Mouse (Mus musculus): ENCODE results near the gene Pafah2. TPM values are rescaled to one million over a fixed set of nuclear protein-coding genes. Genes with fewer than 3 reads are reported as not detected.

Gene Pafah2
- total and polyA plus RNA-seq, 2 experiments from 2014 or later, result 7.6 to 18.0 TPM

- no peak for TF ChIP-seq CTCF (IDR thresholded peaks at IDR 0.05; ENCODE audit: low read depth)
- H3K36me3 ChIP-seq (ENCODE audit: insufficient read depth), result no peaks in the 10 kb centered on the region
- no peak overlapping the region for H3K4me3 ChIP-seq (ENCODE audit: low read depth, low read length)
- no peak overlapping the region for H3K27ac ChIP-seq (ENCODE audit: low read depth, low read length)
- no peaks in the 10 kb centered on the region for H3K4me1 ChIP-seq (ENCODE audit: insufficient read depth)
- H3K27me3 ChIP-seq (ENCODE audit: insufficient read depth, low read length), result no peaks in the 10 kb centered on the region
- whole genome bisulfite sequencing, result 88% methylated on average over 6 of the region's 6 CpGs
- no peaks in the 10 kb centered on the region for H3K9me3 ChIP-seq (ENCODE audit: low read length)
- DNase-seq (no peak), ATAC-seq (no peak)
- no peak overlapping the region for H3K9ac ChIP-seq
- no peak overlapping the region for H3K4me2 ChIP-seq (ENCODE audit: low read depth)
Measured at GRCm38 (mm10) chr4:134359649-134360048, 36.5 kb upstream of the Pafah2 start.

- 47% methylated on average over 5 of the region's 5 CpGs for WGBS
- Histone ChIP-seq H3K4me3 (ENCODE audit: low read depth, low read length) (no peak overlapping the region), H3K9me3 (ENCODE audit: low read length) (no peaks in the 10 kb centered on the region), H3K27ac (ENCODE audit: low read depth, low read length) (no peak overlapping the region), H3K9ac (no peak overlapping the region), H3K36me3 (ENCODE audit: insufficient read depth) (no peaks in the 10 kb centered on the region), H3K4me1 (ENCODE audit: insufficient read depth) (no peaks in the 10 kb centered on the region), H3K27me3 (ENCODE audit: insufficient read depth, low read length) (no peaks in the 10 kb centered on the region), H3K4me2 (ENCODE audit: low read depth) (no peak overlapping the region)
- DNase-seq, result no peak
- no peak for TF ChIP-seq CTCF (IDR thresholded peaks at IDR 0.05; ENCODE audit: low read depth)
- ATAC-seq, result no peak
Measured at GRCm38 (mm10) chr4:134361215-134361614, 34.9 kb upstream of the Pafah2 start.

- no peaks in the 10 kb centered on the region for H3K36me3 ChIP-seq (ENCODE audit: insufficient read depth)
- no peak overlapping the region for H3K27ac ChIP-seq (ENCODE audit: low read depth, low read length)
- no peak overlapping the region for H3K9ac ChIP-seq
- no peak overlapping the region for H3K4me2 ChIP-seq (ENCODE audit: low read depth)
- no peak for TF ChIP-seq CTCF (IDR thresholded peaks at IDR 0.05; ENCODE audit: low read depth)
- H3K9me3 ChIP-seq (ENCODE audit: low read length), result no peaks in the 10 kb centered on the region
- no peak for ATAC-seq
- H3K27me3 ChIP-seq (ENCODE audit: insufficient read depth, low read length), result no peaks in the 10 kb centered on the region
- WGBS, result 60% methylated on average over 9 of the region's 9 CpGs
- no peak overlapping the region for H3K4me3 ChIP-seq (ENCODE audit: low read depth, low read length)
- no peaks in the 10 kb centered on the region for H3K4me1 ChIP-seq (ENCODE audit: insufficient read depth)
- DNase-seq, result no peak
Measured at GRCm38 (mm10) chr4:134362124-134362523, 34.0 kb upstream of the Pafah2 start.

GRCm38 (mm10) chr4:134362586-134362985 lies 33.5 kb upstream of the Pafah2 start:
- no peak overlapping the region for H3K4me2 ChIP-seq (ENCODE audit: low read depth)
- DNase-seq (no peak), ATAC-seq (no peak)
- H3K9ac ChIP-seq, result no peak overlapping the region
- H3K27ac ChIP-seq (ENCODE audit: low read depth, low read length), result no peak overlapping the region
- WGBS, result 23% methylated on average over 9 of the region's 9 CpGs
- H3K36me3 ChIP-seq (ENCODE audit: insufficient read depth), result no peaks in the 10 kb centered on the region
- H3K9me3 ChIP-seq (ENCODE audit: low read length), result no peaks in the 10 kb centered on the region
- no peaks in the 10 kb centered on the region for H3K27me3 ChIP-seq (ENCODE audit: insufficient read depth, low read length)
- no peak overlapping the region for H3K4me3 ChIP-seq (ENCODE audit: low read depth, low read length)
- TF ChIP-seq CTCF (IDR thresholded peaks at IDR 0.05; ENCODE audit: low read depth), result no peak
- no peaks in the 10 kb centered on the region for H3K4me1 ChIP-seq (ENCODE audit: insufficient read depth)

GRCm38 (mm10) chr4:134365280-134365679 lies 30.8 kb upstream of the Pafah2 start:
- DNase-seq, result no peak
- H3K27ac ChIP-seq (ENCODE audit: low read depth, low read length), result no peak overlapping the region
- ATAC-seq, result no peak
- peaks cover 12% of the 10 kb centered on the region for H3K27me3 ChIP-seq (ENCODE audit: insufficient read depth, low read length)
- H3K4me3 ChIP-seq (ENCODE audit: low read depth, low read length), result no peak overlapping the region
- H3K4me2 ChIP-seq (ENCODE audit: low read depth), result no peak overlapping the region
- 43% methylated on average over 5 of the region's 5 CpGs for WGBS
- no peaks in the 10 kb centered on the region for H3K9me3 ChIP-seq (ENCODE audit: low read length)
- H3K36me3 ChIP-seq (ENCODE audit: insufficient read depth), result no peaks in the 10 kb centered on the region
- H3K9ac ChIP-seq, result no peak overlapping the region
- no peaks in the 10 kb centered on the region for H3K4me1 ChIP-seq (ENCODE audit: insufficient read depth)
- no peak for TF ChIP-seq CTCF (IDR thresholded peaks at IDR 0.05; ENCODE audit: low read depth)

- TF ChIP-seq CTCF (IDR thresholded peaks at IDR 0.05; ENCODE audit: low read depth), result no peak
- Histone ChIP-seq H3K36me3 (ENCODE audit: insufficient read depth) (no peaks in the 10 kb centered on the region), H3K27me3 (ENCODE audit: insufficient read depth, low read length) (peaks cover 32% of the 10 kb centered on the region), H3K4me1 (ENCODE audit: insufficient read depth) (peaks cover 10% of the 10 kb centered on the region), H3K27ac (ENCODE audit: low read depth, low read length) (no peak overlapping the region), H3K4me3 (ENCODE audit: low read depth, low read length) (peak overlapping the region; percentile 51), H3K4me2 (ENCODE audit: low read depth) (peak overlapping the region; percentile 100), H3K9ac (peak overlapping the region; percentile 46; the same call in 1 of the 2 replicates), H3K9me3 (ENCODE audit: low read length) (no peaks in the 10 kb centered on the region)
- DNase-seq, result peak; percentile 17
- no peak for ATAC-seq
- WGBS, result 1% methylated on average over 18 of the region's 18 CpGs
Measured at GRCm38 (mm10) chr4:134370649-134371221, 25.4 kb upstream of the Pafah2 start.

GRCm38 (mm10) chr4:134371316-134371855 lies 24.7 kb upstream of the Pafah2 start:
- peaks cover 10% of the 10 kb centered on the region for H3K4me1 ChIP-seq (ENCODE audit: insufficient read depth)
- peak overlapping the region; percentile 51 for H3K4me3 ChIP-seq (ENCODE audit: low read depth, low read length)
- H3K9me3 ChIP-seq (ENCODE audit: low read length), result no peaks in the 10 kb centered on the region
- ATAC-seq (no peak), DNase-seq (no peak)
- no peaks in the 10 kb centered on the region for H3K36me3 ChIP-seq (ENCODE audit: insufficient read depth)
- H3K4me2 ChIP-seq (ENCODE audit: low read depth), result peak overlapping the region; percentile 100
- peaks cover 32% of the 10 kb centered on the region for H3K27me3 ChIP-seq (ENCODE audit: insufficient read depth, low read length)
- under 1% methylated on average over 17 of the region's 17 CpGs for WGBS
- no peak for TF ChIP-seq CTCF (IDR thresholded peaks at IDR 0.05; ENCODE audit: low read depth)
- no peak overlapping the region for H3K27ac ChIP-seq (ENCODE audit: low read depth, low read length)
- peak overlapping the region; percentile 46 for H3K9ac ChIP-seq

All from forebrain, postnatal 0 days (tissue).